Mouse (Mus musculus) CH12.LX (cell line): ENCODE data around the gene Gm17416.

Experiments used
- ETS1 ChIP-seq: conservative IDR thresholded peaks from 2 replicates; pipeline ENCODE4 v1.6.1; 2012; ENCODE audit warnings: low read depth, mild to moderate bottlenecking, inconsistent platforms, low read length, improper control_type of control experiment, moderate library complexity
- POLR2A ChIP-seq: IDR thresholded peaks from 2 replicates; pipeline ENCODE4 v1.6.1; 2011; ENCODE audit warnings: low read depth, mild to moderate bottlenecking, improper control_type of control experiment, low read length
- ZC3H11A ChIP-seq: IDR thresholded peaks from 2 replicates; pipeline ENCODE4 v1.6.1; 2012; ENCODE audit warnings: low read depth, mild to moderate bottlenecking, inconsistent platforms, low read length, improper control_type of control experiment

GRCm38 (mm10) chr2:152573484-152573883 is 4.3 kb downstream of the Gm17416 start:
- no peak for TF ChIP-seq ZC3H11A
- no peak for TF ChIP-seq ETS1
- no peak for TF ChIP-seq POLR2A
